Mouse (Mus musculus): Measurements from ENCODE around the gene Yipf2. TPM values are rescaled to one million over a fixed set of nuclear protein-coding genes. Genes with fewer than 3 reads are reported as not detected.

Gene Yipf2
- polyA plus RNA-seq, 1 experiment: 35.9 TPM

GRCm38 (mm10) chr9:21558366-21558765 lies 34.3 kb downstream of the Yipf2 start:
- Histone ChIP-seq H3K27me3 (ENCODE audit: control insufficient read depth, insufficient read depth, low read length) (no peaks in the 10 kb centered on the region), H3K36me3 (ENCODE audit: control insufficient read depth, insufficient read depth, low read length) (no peaks in the 10 kb centered on the region), H3K4me1 (ENCODE audit: control insufficient read depth, insufficient read depth, insufficient read length, low read length) (peaks cover 13% of the 10 kb centered on the region), H3K27ac (ENCODE audit: insufficient read depth, low read depth, low read length) (peak overlapping the region; percentile 79), H3K4me3 (ENCODE audit: low read depth, low read length) (no peak overlapping the region)
- WGBS: 35% methylated on average over 4 of the region's 4 CpGs
- TF ChIP-seq POLR2A (IDR thresholded peaks at IDR 0.05; ENCODE audit: low read depth, low read length) (no peak), CTCF (IDR thresholded peaks at IDR 0.05; ENCODE audit: extremely low read depth, insufficient read length, insufficient replicate concordance, low read depth, low read length) (no peak)

- Histone ChIP-seq H3K4me3 (ENCODE audit: low read depth, low read length) (no peak overlapping the region), H3K27me3 (ENCODE audit: control insufficient read depth, insufficient read depth, low read length) (no peaks in the 10 kb centered on the region), H3K36me3 (ENCODE audit: control insufficient read depth, insufficient read depth, low read length) (no peaks in the 10 kb centered on the region), H3K4me1 (ENCODE audit: control insufficient read depth, insufficient read depth, insufficient read length, low read length) (peaks cover 13% of the 10 kb centered on the region), H3K27ac (ENCODE audit: insufficient read depth, low read depth, low read length) (peak overlapping the region; percentile 68)
- no peak for TF ChIP-seq CTCF (IDR thresholded peaks at IDR 0.05; ENCODE audit: extremely low read depth, insufficient read length, insufficient replicate concordance, low read depth, low read length)
- TF ChIP-seq POLR2A (IDR thresholded peaks at IDR 0.05; ENCODE audit: low read depth, low read length): no peak
- WGBS: 98% methylated on average over 2 of the region's 2 CpGs
Measured at GRCm38 (mm10) chr9:21557556-21557955, 35.1 kb downstream of the Yipf2 start.

GRCm38 (mm10) chr9:21556996-21557395 lies 35.6 kb downstream of the Yipf2 start:
- H3K4me1 ChIP-seq (ENCODE audit: control insufficient read depth, insufficient read depth, insufficient read length, low read length): peaks cover 13% of the 10 kb centered on the region
- no peak overlapping the region for H3K4me3 ChIP-seq (ENCODE audit: low read depth, low read length)
- H3K27ac ChIP-seq (ENCODE audit: insufficient read depth, low read depth, low read length): no peak overlapping the region
- 95% methylated on average over 2 of the region's 2 CpGs for WGBS
- no peaks in the 10 kb centered on the region for H3K36me3 ChIP-seq (ENCODE audit: control insufficient read depth, insufficient read depth, low read length)
- no peaks in the 10 kb centered on the region for H3K27me3 ChIP-seq (ENCODE audit: control insufficient read depth, insufficient read depth, low read length)
- TF ChIP-seq CTCF (IDR thresholded peaks at IDR 0.05; ENCODE audit: extremely low read depth, insufficient read length, insufficient replicate concordance, low read depth, low read length) (no peak), POLR2A (IDR thresholded peaks at IDR 0.05; ENCODE audit: low read depth, low read length) (no peak)

GRCm38 (mm10) chr9:21555198-21555742 lies 37.4 kb downstream of the Yipf2 start:
- Histone ChIP-seq H3K27ac (ENCODE audit: insufficient read depth, low read depth, low read length) (no peak overlapping the region), H3K27me3 (ENCODE audit: control insufficient read depth, insufficient read depth, low read length) (no peaks in the 10 kb centered on the region), H3K4me3 (ENCODE audit: low read depth, low read length) (no peak overlapping the region), H3K4me1 (ENCODE audit: control insufficient read depth, insufficient read depth, insufficient read length, low read length) (peaks cover 13% of the 10 kb centered on the region), H3K36me3 (ENCODE audit: control insufficient read depth, insufficient read depth, low read length) (no peaks in the 10 kb centered on the region)
- TF ChIP-seq POLR2A (IDR thresholded peaks at IDR 0.05; ENCODE audit: low read depth, low read length) (no peak), CTCF (IDR thresholded peaks at IDR 0.05; ENCODE audit: extremely low read depth, insufficient read length, insufficient replicate concordance, low read depth, low read length) (peak; percentile 9; the same call in 1 of the 2 replicates)
- WGBS: 88% methylated on average over 6 of the region's 6 CpGs

- 84% methylated on average over 6 of the region's 6 CpGs for WGBS
- Histone ChIP-seq H3K27me3 (ENCODE audit: control insufficient read depth, insufficient read depth, low read length) (no peaks in the 10 kb centered on the region), H3K4me1 (ENCODE audit: control insufficient read depth, insufficient read depth, insufficient read length, low read length) (peaks cover 8% of the 10 kb centered on the region), H3K4me3 (ENCODE audit: low read depth, low read length) (no peak overlapping the region), H3K27ac (ENCODE audit: insufficient read depth, low read depth, low read length) (no peak overlapping the region), H3K36me3 (ENCODE audit: control insufficient read depth, insufficient read depth, low read length) (no peaks in the 10 kb centered on the region)
- no peak for TF ChIP-seq CTCF (IDR thresholded peaks at IDR 0.05; ENCODE audit: extremely low read depth, insufficient read length, insufficient replicate concordance, low read depth, low read length)
- TF ChIP-seq POLR2A (IDR thresholded peaks at IDR 0.05; ENCODE audit: low read depth, low read length): no peak
Measured at GRCm38 (mm10) chr9:21553607-21554273, 38.9 kb downstream of the Yipf2 start.

GRCm38 (mm10) chr9:21551049-21551448 lies 41.6 kb downstream of the Yipf2 start:
- H3K36me3 ChIP-seq (ENCODE audit: control insufficient read depth, insufficient read depth, low read length): no peaks in the 10 kb centered on the region
- H3K27me3 ChIP-seq (ENCODE audit: control insufficient read depth, insufficient read depth, low read length): no peaks in the 10 kb centered on the region
- peaks cover 6% of the 10 kb centered on the region; the same call in 1 of the 2 replicates for H3K4me1 ChIP-seq (ENCODE audit: control insufficient read depth, insufficient read depth, insufficient read length, low read length)
- H3K4me3 ChIP-seq (ENCODE audit: low read depth, low read length): no peak overlapping the region
- 88% methylated on average over 2 of the region's 2 CpGs for WGBS
- no peak overlapping the region for H3K27ac ChIP-seq (ENCODE audit: insufficient read depth, low read depth, low read length)
- TF ChIP-seq POLR2A (IDR thresholded peaks at IDR 0.05; ENCODE audit: low read depth, low read length) (no peak), CTCF (IDR thresholded peaks at IDR 0.05; ENCODE audit: extremely low read depth, insufficient read length, insufficient replicate concordance, low read depth, low read length) (no peak)

GRCm38 (mm10) chr9:21547075-21547941 lies 45.3 kb downstream of the Yipf2 start:
- TF ChIP-seq POLR2A (IDR thresholded peaks at IDR 0.05; ENCODE audit: low read depth, low read length) (no peak), CTCF (IDR thresholded peaks at IDR 0.05; ENCODE audit: extremely low read depth, insufficient read length, insufficient replicate concordance, low read depth, low read length) (peak; percentile 14; the same call in 1 of the 2 replicates)
- H3K27ac ChIP-seq (ENCODE audit: insufficient read depth, low read depth, low read length): peak overlapping the region; percentile 70; the same call in 1 of the 2 replicates
- peak overlapping the region; percentile 84 for H3K4me3 ChIP-seq (ENCODE audit: low read depth, low read length)
- H3K36me3 ChIP-seq (ENCODE audit: control insufficient read depth, insufficient read depth, low read length): no peaks in the 10 kb centered on the region
- WGBS: under 1% methylated on average over 63 of the region's 66 CpGs
- H3K27me3 ChIP-seq (ENCODE audit: control insufficient read depth, insufficient read depth, low read length): no peaks in the 10 kb centered on the region
- H3K4me1 ChIP-seq (ENCODE audit: control insufficient read depth, insufficient read depth, insufficient read length, low read length): peaks cover 6% of the 10 kb centered on the region; the same call in 1 of the 2 replicates
